Mouse (Mus musculus): ENCODE measurements around the gene Cdh4. TPM values are rescaled to one million over a fixed set of nuclear protein-coding genes. Genes with fewer than 3 reads are reported as not detected.

Cdh4 gene
- total RNA-seq, 2 experiments from 2014 or later, result 24.1 to 30.8 TPM

DNA sequence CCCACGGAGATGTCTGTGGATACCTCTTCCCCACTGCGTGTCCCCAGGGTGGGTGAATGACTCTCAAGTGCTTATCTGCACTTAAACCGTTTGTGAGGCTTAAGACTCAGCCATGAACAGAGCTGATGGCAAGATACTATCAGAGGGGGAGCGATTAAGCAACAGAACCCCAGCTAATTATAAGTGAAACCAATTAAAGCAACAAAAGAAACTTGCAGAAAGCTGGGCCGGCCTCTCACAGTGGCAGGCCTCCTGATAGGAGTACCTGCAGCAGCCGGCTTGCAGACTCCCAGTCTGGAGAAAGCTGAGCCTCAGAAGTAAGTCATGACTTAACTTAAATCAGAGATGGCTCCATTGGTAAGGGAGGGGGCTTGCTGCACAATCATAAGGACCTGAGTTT is 93.0 kb downstream of the Cdh4 start:
- DNase-seq (ENCODE audit: low spot score in 2 of 2), result no peak
- intact Hi-C loops (cut with DNase I), result no loop called here

DNA sequence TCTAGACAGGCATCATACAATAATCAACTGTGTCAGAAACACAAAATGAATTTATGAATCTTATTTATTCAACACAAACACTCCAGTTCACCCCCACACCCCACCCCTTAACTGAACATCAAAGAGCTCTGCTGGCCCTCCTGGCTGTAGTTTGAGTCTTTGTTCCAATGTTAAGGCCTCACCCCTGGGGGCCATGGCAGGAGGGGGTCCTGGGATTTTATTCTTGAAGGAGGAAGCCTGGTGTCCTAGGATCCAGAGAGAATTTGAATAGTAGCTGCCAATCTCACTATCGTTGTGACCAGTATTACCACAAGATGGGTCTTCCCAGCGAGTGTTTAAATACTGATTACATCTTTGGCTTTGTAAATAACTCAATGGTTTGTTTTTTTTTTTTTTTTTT is 94.5 kb downstream of the Cdh4 start:
- DNase-seq (ENCODE audit: low spot score in 2 of 2), result no peak
- intact Hi-C loops (cut with DNase I), result no loop called here

DNA sequence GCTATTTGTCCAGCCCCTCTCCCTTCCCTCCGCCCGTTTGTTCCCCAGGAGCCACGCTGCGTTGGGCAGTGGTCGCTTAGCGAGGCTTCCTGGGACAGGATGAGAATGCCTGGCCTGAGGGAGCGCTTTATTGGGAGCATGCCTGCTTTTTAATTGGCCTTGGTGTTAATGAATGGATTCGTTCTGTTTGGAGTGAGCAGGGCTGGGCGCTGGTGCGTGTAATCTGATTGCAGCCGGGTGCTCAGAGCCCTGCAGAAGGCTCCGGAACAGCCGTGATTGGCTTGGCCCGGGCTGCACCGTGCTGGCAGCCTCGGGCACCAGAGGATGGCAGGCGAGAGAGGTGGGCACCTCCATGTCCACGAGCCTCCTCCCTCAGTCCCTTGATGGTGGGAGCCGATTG is 95.2 kb downstream of the Cdh4 start:
- intact Hi-C loops (cut with DNase I), result no loop called here
- peak; percentile 48 to 76 for DNase-seq (ENCODE audit: low spot score in 2 of 2)

DNA sequence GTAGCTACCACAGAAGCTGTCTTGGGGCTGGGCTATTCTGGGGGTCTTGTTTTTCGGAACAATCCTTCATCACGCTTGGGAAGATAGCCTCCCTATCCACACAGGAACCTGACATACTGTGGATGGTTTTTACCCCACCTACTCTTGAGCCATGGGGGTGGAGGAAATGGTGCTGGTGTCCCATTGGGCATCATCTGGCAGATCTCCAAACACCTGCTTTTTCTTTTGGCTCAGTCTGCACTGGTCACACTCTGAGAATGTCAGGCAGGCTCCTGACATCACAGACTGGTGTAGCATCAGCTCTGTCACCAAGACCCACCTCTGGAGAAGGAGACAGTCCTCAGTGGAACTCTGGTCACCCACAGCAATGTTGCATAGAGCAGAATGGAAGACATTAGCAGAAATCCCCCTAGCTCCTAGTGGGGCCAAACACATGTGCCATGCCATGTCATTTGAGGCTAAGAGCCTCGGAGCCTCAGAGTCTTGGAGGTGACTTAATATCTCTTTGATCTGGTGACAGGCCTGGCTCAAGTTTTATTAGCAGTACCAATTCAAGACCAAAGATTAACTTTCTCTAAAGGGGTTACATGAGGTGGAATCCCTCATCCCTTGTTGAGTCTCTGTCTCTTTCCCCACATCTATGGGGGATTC is 95.7 kb downstream of the Cdh4 start:
- intact Hi-C loops (cut with DNase I), result no loop called here
- no peak for DNase-seq (ENCODE audit: low spot score in 2 of 2)

DNA sequence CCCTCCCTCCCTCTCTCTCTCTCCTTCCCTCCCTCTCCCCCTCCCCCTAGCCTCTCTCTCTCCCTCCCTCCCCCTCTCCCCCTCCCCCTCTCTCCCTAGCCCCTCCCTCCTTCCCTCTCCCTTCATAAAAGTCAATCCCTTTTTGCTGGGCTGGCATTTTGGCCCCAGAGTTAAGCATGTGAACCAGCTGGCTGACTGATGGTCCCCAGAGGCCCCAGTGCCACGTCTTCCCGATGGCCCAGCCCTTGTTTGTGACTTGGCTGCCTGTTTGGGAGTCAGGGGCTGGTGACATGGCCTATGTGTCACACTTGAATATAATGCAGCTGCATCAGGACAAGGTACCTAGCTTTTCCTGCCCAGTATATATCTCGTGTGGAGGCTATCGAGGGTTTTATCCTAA is 96.3 kb downstream of the Cdh4 start:
- intact Hi-C loops (cut with DNase I), result no loop called here
- DNase-seq (ENCODE audit: low spot score in 2 of 2), result no peak

DNA sequence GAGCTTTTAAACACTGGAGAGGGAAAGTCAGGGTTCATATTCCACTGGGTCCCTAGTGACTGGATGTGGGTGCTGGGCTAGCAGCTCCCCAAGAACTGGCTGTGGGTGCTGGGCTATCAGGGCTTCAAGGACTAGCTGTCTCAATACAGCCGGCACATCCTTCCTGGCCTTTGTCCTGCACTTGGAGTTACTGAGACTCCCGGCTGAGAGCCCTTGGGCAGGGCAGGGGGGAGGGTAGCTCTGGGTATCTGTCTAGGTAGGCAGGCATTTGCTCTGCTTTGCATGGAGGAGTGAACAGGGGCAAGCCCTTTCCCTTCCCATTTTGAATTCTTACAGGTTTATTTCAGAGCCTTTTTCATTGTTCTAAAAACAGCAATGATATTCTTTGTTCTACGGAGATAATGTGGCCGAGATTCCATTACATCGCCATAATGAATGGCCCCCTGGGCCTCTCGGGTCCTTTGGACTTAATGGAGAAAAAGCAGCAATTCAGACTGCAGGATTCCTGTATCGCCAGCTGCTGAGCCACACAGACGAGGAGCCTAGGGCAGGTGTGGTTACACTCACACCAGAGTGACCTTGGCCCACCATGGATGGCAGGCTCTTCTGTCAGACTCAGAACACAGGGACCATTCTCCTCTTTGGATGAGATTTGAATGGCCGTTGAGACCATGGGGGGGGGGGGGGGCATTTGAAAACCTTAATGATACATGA is 97.5 kb downstream of the Cdh4 start:
- no peak for DNase-seq (ENCODE audit: low spot score in 2 of 2)
- intact Hi-C loops (cut with DNase I), result no loop called here

DNA sequence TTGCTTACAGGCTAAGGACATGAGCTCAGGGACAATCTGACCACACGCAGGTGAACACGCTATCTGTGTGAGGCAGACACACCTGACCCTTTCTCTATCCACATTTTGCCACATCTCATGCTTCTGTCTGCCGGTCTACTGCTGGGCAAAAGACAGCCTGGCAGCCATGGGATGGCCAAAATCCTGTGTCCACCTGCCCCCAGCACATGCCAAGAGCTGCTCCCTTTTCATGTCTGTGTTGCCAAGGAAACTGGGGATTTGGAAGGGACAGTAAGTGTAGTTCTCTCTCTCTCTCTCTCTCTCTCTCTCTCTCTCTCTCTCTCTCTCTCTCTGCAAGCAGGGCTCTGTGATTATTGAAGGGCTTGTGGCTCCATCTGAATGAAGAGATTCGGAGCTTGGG is 98.9 kb downstream of the Cdh4 start:
- intact Hi-C loops (cut with DNase I), result no loop called here
- no peak for DNase-seq (ENCODE audit: low spot score in 2 of 2)

DNA sequence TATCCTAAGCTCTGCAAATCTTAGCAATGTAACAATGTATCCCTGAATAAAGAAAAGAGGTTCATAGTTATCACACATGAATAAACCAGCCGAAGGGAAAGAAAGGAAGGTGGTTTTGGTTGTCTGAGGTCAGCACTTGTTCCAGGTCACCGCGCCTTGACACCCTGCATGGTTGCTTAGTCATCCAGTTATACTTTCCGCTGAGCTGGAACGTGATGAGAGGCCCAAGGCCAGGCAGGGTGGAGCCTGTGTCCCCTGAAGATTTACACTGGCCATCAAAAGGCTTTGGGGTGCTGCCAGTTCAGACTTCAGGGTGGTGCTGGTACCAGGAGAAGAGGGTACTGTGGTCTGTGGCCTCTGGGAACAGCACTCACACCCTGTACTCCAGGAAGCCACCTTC is 105.4 kb downstream of the Cdh4 start:
- intact Hi-C loops (cut with DNase I), result no loop called here
- DNase-seq (ENCODE audit: low spot score in 2 of 2), result no peak

DNA sequence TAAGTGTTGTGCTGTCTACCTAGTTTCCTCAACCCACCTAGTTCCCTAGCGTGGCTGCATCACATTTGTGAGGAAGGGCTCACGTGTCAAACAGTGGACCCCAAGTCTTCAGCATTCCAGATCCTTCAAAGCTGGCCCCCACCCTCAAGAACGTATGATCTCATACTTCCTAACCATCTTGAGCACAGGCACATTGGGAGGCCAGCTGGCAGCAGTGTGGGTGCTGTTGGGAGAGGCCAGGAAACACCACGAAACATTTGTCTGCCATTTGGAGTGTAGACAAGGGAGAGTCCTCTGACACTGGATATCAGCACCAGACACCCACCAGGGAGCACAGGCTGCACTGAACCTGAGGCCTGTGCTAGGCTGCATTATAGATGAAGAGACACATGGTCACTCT is 113.7 kb downstream of the Cdh4 start:
- intact Hi-C loops (cut with DNase I), result no loop called here
- DNase-seq (ENCODE audit: low spot score in 2 of 2), result peak in 1 of 2 experiments; percentile 9

DNA sequence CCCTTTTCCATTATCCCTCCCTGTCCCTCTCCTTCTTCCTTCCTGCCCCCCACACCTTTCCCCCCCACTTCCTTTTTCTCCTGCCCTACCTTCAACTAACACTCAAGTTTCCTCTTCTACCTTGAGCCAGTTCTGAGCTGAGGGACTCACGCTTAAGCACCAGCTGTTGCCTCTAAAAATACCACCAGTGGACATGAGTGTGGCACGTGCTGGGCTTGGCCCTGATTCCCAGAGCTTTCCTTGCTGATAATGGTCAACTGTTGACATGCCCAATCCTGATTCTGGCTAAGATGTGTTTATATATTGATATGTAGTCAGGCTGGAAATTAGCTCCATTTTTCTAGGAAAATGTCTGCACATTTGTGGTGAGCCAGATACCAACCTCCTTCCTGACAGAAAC is 120.1 kb downstream of the Cdh4 start:
- intact Hi-C loops (cut with DNase I), result no loop called here

DNA sequence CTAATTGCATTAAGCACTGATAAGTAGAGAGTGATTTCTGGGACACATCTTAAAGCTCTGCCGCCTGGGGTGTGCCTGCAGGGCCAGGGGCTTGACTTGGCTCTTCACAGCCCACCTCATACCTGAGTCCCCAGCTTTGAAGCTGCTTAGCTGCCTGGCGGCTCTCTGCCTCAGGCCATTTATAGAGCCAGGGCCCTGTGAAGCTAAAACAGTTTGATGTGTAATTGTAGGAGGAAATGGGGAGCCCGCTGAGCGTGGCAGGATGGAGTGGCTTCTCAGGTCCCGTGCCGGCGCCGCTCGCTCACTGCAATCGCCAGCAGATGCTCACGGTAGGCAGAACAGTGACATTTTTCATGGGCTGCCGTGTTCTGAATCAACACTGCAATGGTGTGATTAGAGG is 123.4 kb downstream of the Cdh4 start:
- DNase-seq (ENCODE audit: low spot score in 2 of 2), result peak in 1 of 2 experiments; percentile 21
- intact Hi-C loops (cut with DNase I), result no loop called here

More for the DNA sequence above, 120.1 kb downstream of the Cdh4 start:
- DNase-seq (ENCODE audit: low spot score in 2 of 2), result no peak

DNA sequence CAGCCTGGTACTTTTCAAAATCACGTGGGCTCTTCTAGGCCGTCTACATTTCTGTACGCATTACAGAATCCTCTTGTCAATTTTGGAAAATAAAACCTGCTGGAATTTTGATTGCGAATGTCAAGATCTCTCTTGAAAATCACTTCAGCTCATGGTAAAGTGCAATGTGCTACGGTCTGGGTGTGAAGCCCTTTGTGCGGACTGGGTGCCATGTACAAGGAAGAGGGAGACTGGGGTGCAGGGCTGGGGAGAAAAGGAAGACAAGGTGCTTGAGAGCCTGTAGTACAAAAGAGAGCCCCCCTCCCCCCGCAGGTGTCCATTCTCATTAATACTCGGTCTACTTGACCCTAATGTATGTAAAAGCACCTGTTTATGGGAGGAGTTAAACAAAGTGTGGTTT is 125.7 kb downstream of the Cdh4 start:
- intact Hi-C loops (cut with DNase I), result no loop called here
- no peak for DNase-seq (ENCODE audit: low spot score in 2 of 2)

DNA sequence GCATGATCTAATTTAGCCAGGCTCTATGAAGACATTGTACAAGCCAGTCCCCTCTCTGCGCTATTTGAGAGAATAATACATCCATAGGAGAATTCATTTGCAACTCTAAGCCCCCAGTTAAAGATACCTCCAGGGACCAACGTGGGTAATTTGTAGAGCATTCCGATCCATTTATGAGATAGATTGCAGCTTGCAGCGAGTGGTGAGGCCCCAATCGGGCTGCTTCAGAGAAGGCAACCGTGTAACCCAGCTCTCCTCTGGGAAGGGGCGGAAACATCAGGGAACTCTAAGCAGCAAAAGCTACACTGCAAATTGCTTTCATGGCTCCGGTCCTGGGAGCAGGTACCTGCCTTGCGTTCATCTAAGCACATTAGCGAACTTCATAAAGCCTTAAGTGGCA is 126.9 kb downstream of the Cdh4 start:
- intact Hi-C loops (cut with DNase I), result no loop called here

DNA sequence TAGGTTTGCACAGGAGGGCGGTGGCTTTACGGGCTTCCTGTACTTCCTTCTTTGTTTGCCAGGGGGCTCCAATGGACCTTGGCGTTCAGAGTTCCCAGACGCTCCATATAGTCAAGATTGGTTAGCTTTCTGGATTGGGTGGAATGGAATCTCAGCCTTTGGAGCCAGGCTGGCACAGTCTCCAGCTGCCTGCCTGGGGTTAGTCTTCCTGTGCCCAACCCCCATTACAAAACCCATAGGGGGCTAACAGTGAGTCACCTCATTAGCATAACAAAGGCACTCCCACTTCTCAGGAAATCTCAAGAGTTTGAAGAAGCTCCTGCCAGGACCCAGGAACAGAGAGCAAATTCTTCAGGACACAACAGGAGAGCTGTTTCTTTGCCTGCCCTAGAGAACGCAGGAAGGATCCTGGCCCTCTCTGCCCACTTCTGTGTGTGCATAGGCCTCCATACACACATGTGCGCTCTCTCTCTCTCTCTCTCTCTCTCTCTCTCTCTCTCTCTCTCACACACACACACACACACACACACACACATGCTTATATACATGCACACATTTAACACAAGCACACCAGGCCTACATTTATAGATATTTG is 129.0 kb downstream of the Cdh4 start:
- intact Hi-C loops (cut with DNase I), result no loop called here

More for the DNA sequence above, 126.9 kb downstream of the Cdh4 start:
- DNase-seq (ENCODE audit: low spot score in 2 of 2), result no peak

DNA sequence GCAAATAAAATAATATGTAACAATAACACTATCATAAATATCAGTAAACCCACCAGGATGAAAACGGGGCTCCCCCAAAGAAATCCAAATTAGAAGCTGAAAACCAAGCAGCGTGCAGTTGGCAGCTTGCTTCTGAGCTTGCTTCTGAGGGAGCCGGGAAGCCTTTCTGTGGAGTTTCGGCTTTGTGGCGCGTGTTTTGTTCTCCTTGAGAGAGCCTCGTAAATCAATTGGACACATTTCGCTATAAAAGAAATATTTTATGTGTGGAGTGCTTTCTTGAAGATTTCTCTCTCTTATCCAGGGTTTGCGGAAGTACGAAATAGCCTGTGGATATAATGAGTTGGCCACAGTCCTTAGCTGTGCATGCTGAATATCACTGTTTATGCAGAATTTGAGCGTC is 131.1 kb downstream of the Cdh4 start:
- DNase-seq (ENCODE audit: low spot score in 2 of 2), result no peak
- intact Hi-C loops (cut with DNase I), result no loop called here

More for the DNA sequence above, 129.0 kb downstream of the Cdh4 start:
- no peak for DNase-seq (ENCODE audit: low spot score in 2 of 2)

DNA sequence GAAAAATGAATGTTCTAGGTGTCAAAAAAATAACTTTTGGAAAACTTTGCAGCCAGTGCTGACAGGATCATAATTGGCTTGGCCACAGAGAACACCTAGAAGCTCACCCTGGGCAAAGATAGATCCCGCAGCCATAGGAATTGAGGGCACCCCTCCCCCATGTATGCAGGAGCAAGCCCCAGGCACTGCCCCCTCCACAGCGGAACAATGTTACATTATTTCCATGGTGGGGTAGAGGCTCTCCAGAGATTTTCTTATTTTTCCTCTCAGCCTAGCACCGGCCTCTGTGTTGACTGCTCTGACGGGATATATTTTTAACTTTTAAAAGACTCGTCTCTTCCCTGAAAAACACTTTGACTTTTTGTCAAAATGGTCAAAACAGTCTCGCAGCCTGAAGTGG is 131.6 kb downstream of the Cdh4 start:
- DNase-seq (ENCODE audit: low spot score in 2 of 2), result no peak
- intact Hi-C loops (cut with DNase I), result no loop called here

DNA sequence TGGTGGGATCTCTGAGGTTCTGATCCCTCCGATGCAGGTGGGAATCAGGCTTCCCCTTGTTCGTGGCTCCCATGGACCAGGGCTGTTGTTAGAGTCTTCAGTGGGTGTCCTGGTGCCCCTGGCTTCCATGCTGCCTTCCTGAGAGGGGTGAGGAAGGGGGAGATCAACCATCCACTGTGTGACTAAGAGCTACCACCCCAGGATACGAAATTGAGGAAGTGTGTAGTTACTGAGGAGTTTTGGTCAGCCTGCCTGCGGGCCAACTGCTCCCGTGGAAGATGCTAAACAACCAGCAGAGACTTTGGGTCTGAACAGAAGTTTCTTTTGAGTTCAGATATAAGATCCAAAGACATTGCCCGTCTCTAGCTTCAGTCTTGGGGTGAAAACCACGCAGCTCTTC is 133.4 kb downstream of the Cdh4 start:
- intact Hi-C loops (cut with DNase I), result loop anchor here (5.0 kb wide), 1 partner anchor 1033 kb away; no protein-coding TSS in a partner anchor
- no peak for DNase-seq (ENCODE audit: low spot score in 2 of 2)

DNA sequence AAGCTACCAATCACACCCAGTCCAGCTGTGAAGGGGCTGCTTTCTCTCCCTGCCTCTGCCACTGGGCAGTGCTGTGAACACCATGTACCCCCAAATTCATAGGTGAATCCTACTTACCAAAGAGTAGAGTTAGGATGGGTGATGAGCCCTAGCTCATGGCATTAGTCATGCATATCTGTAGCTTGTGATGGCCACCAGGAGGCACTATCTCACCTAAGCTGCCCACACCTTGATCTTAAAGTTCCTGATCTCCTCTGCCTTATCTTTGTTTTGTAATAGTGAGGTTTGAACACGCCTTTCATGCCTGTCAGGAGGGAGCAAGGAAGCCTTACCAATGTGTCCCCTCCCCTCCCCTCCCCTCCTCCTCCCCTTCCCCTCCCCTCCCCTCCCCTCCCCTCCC is 134.0 kb downstream of the Cdh4 start:
- intact Hi-C loops (cut with DNase I), result loop anchor here (5.0 kb wide), 1 partner anchor 1034 kb away; no protein-coding TSS in a partner anchor
- DNase-seq (ENCODE audit: low spot score in 2 of 2), result no peak

DNA sequence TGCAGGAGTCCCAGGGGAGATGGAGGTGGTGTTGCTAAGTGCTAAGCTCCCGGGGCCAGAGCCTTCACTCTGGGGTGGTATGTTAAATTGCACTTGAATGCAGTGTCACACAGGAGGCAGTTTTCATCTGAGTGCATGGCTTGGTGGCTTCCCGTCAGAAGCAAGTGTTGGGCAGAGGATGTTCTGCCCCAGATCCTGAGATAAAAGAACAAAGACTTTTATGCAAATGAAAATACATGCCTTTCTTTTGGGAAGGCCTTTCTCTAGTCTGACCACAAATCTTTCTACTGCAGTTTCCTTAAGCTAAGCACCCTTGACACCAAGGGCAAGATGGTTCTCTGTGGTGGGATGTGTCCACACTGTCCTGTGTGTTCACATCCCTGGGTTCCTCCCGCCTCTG is 136.1 kb downstream of the Cdh4 start:
- intact Hi-C loops (cut with DNase I), result loop anchor here (5.0 kb wide), 1 partner anchor 1036 kb away; no protein-coding TSS in a partner anchor

DNA sequence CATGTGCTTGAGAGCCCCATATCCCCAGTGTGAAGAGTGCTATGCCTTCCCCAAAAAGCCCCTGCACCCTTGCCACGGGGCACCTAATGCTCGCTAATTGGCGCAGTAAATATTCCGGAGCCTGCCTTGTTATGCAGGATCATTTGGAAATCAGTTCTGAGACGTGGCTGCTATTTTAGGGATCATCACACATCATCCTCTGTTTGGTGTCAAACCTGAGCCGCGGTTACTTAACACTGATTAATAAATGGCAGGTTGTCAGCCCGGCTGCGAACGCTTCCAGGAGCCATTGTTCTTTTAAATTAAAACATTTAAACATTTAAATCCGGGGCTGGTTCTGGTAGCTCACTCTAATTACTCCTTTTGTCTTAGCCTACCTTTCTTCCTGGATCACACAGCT is 136.6 kb downstream of the Cdh4 start:
- intact Hi-C loops (cut with DNase I), result loop anchor here (5.0 kb wide), 1 partner anchor 1037 kb away; no protein-coding TSS in a partner anchor
- no peak for DNase-seq (ENCODE audit: low spot score in 2 of 2)

More for the DNA sequence above, 136.1 kb downstream of the Cdh4 start:
- DNase-seq (ENCODE audit: low spot score in 2 of 2), result no peak

DNA sequence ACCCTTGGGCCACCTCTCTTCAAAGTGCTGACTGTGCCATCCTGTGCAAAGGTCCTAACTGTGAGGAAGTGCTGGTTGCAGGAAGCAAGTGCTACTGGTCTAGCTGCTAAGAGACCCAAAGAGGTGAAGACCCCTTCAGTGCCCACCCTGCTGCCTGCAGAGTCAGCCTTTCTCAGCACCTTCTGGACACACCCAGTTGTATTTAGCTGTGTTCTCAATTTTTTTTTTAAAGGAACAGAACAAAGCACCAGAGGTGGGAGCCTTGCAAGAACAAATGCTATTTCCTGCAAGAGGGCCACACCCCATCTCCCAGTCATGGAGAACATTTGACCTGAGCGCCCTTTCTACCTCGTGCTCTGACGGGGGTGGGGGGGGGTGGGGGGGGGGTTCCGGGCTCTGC is 138.2 kb downstream of the Cdh4 start:
- intact Hi-C loops (cut with DNase I), result no loop called here
- DNase-seq (ENCODE audit: low spot score in 2 of 2), result no peak

Measured in left cerebral cortex, postnatal 25 days (tissue).